Mouse (Mus musculus) monocyte, adult 59 days (primary cell): ENCODE measurements around the gene Ap1g2. TPM values are rescaled to one million over a fixed set of nuclear protein-coding genes. Genes with fewer than 3 reads are reported as not detected.

Source experiments
- total RNA-seq, 2 experiments: library from RNA; stranded (reverse); gene quantifications; one replicate each; pipeline ENCODE4 v1.2.4; 2023

Gene Ap1g2
- total RNA-seq, result 10 to 100 TPM; 72.9 to 79.5 TPM

DNA sequence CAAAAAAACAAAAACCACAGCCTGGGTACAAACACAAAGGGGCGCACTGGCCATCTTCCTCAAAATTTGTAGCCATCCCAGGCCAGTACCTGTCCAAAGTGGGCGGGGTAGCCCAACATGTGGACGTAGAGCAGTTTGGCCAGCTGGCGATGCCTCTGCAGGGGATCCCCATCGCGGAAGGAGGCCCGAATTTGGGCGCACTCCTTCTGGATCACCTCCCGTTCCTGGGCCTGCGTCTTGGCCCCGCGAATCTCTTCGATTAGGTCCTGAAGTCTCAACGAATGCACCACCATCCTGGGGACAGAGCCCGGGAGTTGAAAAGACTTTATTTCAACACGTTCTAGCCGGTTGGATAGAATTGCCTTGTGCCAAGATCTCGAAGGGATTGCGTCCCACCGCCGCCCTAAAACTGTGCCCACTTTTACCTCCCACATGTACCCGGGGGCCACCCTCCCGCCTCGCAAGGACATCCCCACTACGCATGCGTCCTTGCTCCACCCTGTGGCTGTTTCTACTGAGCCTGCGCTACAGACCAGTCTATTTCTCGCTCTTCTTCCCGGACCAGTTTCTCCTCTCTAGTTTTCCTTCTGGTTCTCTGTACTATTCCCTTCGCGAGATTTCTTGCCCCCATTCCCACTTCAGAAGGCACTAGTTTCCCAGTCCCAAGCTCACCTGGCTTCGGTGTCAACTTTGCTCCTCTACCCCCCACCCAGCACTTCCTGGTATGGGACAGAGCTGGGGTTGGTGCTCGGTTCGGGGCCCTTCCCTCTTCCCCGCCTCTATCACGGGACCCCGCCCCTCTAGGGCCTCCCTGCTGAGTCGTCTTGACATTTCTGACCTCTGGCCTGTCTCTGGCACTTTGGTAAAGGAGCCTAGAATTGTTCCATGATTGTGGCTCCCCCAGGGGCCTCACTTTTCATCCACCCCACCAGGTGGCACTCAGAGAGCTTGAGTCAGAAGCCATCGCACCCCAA lies at the start of gene Ap1g2:
Ap1g2 (minus strand) TSS at position 758 of the 974 bp plus-strand sequence.

GRCm38 (mm10) chr14:55116425-55117200 lies 10.2 kb upstream of the Ap1g2 start, which contains the start of gene Jph4:
TSS of gene Jph4 (minus strand) at chr14:55116935.

GRCm38 (mm10) chr14:55094704-55095231 lies 11.6 kb downstream of the Ap1g2 start, which contains the start of gene Thtpa:
TSS of gene Thtpa (plus strand) at chr14:55094784.

DNA sequence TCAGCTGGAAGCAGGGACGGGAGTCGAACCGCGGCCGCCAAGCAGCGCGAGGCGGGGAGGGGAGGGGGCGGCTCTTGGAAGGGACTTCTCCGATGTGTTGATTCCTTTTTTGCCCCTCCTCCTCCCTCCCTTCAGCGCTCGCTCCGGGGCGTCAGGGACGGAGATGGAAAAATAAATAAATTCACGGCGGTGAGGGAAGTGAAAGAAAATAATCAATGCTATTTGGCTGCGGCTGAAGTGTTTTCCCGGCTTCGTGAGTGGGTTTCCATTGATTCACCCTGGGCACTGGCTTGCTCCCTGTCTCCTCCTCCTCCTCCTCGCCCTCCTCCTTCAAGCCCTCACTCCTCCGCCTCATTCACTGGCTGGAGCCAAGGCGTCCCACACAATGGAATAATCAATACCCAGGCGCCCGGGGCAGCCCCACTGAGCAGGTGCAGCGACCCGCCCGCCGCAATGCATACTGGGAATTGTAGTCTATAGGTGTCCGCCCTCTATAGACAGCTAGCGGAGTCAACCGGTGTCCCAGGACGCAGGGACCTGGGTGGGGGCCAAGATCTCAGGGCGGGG lies 14.3 kb downstream of the Ap1g2 start, which contains the start of gene Zfhx2:
Zfhx2 (minus strand) TSS at position 314 of the 567 bp plus-strand sequence.

Other genes starting within 250 kb of the Ap1g2 start
- gene Homez, start 235.6 kb downstream of the Ap1g2 start, total RNA-seq, result 10 to 100 TPM in 1 of 2 experiments, 1 to 10 TPM in 1; 8.8 to 10.4 TPM
- gene Ppp1r3e, start 229.0 kb downstream of the Ap1g2 start, total RNA-seq, result 1 to 10 TPM; 4.9 to 7.5 TPM
- gene Bcl2l2, start 223.2 kb downstream of the Ap1g2 start, total RNA-seq, result 10 to 100 TPM; 10.5 to 18.6 TPM
- 1 to 10 TPM; 1.5 to 2.0 TPM for gene Gm20521, start 223.2 kb downstream of the Ap1g2 start, total RNA-seq
- 100 to 1,000 TPM; 173 to 176 TPM for gene Pabpn1, start 214.1 kb downstream of the Ap1g2 start, total RNA-seq
- gene Slc22a17, start 193.5 kb downstream of the Ap1g2 start, total RNA-seq, result 1 to 10 TPM; 5.2 to 7.3 TPM
- not detected for gene Efs, start 180.5 kb downstream of the Ap1g2 start, total RNA-seq
- not detected for gene Il25, start 173.9 kb downstream of the Ap1g2 start, total RNA-seq
- gene Cmtm5, start 170.3 kb downstream of the Ap1g2 start, total RNA-seq, result not detected
- not detected for gene Myh6, start 139.7 kb downstream of the Ap1g2 start, total RNA-seq
- not detected for gene Gm17428, start 129.7 kb downstream of the Ap1g2 start, total RNA-seq
- not detected for gene Myh7, start 112.0 kb downstream of the Ap1g2 start, total RNA-seq
- gene Ngdn, start 91.1 kb downstream of the Ap1g2 start, total RNA-seq, result 10 to 100 TPM; 48.0 to 59.7 TPM
- gene Zfhx2, start 14.3 kb downstream of the Ap1g2 start, total RNA-seq, result 1 to 10 TPM; 6.7 to 8.1 TPM
- 1 to 10 TPM; 5.2 to 5.7 TPM for gene Thtpa, start 11.8 kb downstream of the Ap1g2 start, total RNA-seq
- gene Jph4, start 10.3 kb upstream of the Ap1g2 start, total RNA-seq, result not detected
- gene Dhrs2, start 115.4 kb upstream of the Ap1g2 start, total RNA-seq, result not detected